Mouse (Mus musculus) layer of hippocampus, adult 9-11 months (tissue): Measurements from ENCODE around the gene Dusp18.
A peak's percentile ranks its signal among the peaks of the same experiment; 100 is the strongest.

Source experiments
- DNase-seq: peaks from one replicate; pipeline ENCODE4 v3.0.0; 2022

The Dusp18 gene

GRCm38 (mm10) chr11:3894406-3895281, at the start of gene Dusp18, which contains the start of gene 4921536K21Rik:
TSS of gene Dusp18 (plus strand) at chr11:3895240.
TSS of gene 4921536K21Rik (minus strand) at chr11:3895098.
- DNase-seq: peak; percentile 97

GRCm38 (mm10) chr11:3846351-3846750, 48.7 kb upstream of the Dusp18 start:
- no peak for DNase-seq

GRCm38 (mm10) chr11:3849469-3850314, 45.3 kb upstream of the Dusp18 start:
- no peak for DNase-seq

- peak; percentile 49 for DNase-seq
These were observed 44.8 kb upstream of the Dusp18 start for GRCm38 (mm10) chr11:3850315-3850614.

- no peak for DNase-seq
These were observed 44.2 kb upstream of the Dusp18 start for GRCm38 (mm10) chr11:3850746-3851277.

- no peak for DNase-seq
These were observed 43.2 kb upstream of the Dusp18 start for GRCm38 (mm10) chr11:3851872-3852271.

- no peak for DNase-seq
These were observed 42.0 kb upstream of the Dusp18 start for GRCm38 (mm10) chr11:3853031-3853430.

GRCm38 (mm10) chr11:3853481-3854034, 41.5 kb upstream of the Dusp18 start:
- DNase-seq: peak; percentile 91

GRCm38 (mm10) chr11:3854156-3854555, 40.9 kb upstream of the Dusp18 start:
- DNase-seq: no peak

- peak; percentile 52 for DNase-seq
These were observed 39.2 kb upstream of the Dusp18 start for GRCm38 (mm10) chr11:3855846-3856245.

GRCm38 (mm10) chr11:3857902-3858301, 37.1 kb upstream of the Dusp18 start:
- no peak for DNase-seq

- DNase-seq: no peak
These were observed 35.3 kb upstream of the Dusp18 start for GRCm38 (mm10) chr11:3859778-3860177.

GRCm38 (mm10) chr11:3860361-3860760, 34.7 kb upstream of the Dusp18 start:
- no peak for DNase-seq

GRCm38 (mm10) chr11:3862661-3863453, 32.2 kb upstream of the Dusp18 start:
- DNase-seq: no peak

- DNase-seq: peak; percentile 80
These were observed 31.5 kb upstream of the Dusp18 start, which contains the start of gene Osbp2 for GRCm38 (mm10) chr11:3863454-3864112. TSS of gene Osbp2 (minus strand) at chr11:3863903.

- no peak for DNase-seq
These were observed 30.7 kb upstream of the Dusp18 start for GRCm38 (mm10) chr11:3864343-3864742.

- DNase-seq: peak; percentile 67
These were observed 18.6 kb upstream of the Dusp18 start for GRCm38 (mm10) chr11:3876419-3876818.

- DNase-seq: no peak
These were observed 16.4 kb upstream of the Dusp18 start for GRCm38 (mm10) chr11:3878660-3879059.

- peak; percentile 73 for DNase-seq
These were observed 15.2 kb upstream of the Dusp18 start for GRCm38 (mm10) chr11:3879836-3880235.

GRCm38 (mm10) chr11:3883711-3884110, 11.3 kb upstream of the Dusp18 start:
- no peak for DNase-seq

- no peak for DNase-seq
These were observed 7.7 kb upstream of the Dusp18 start for GRCm38 (mm10) chr11:3887331-3887730.

- no peak for DNase-seq
These were observed 1.1 kb upstream of the Dusp18 start for GRCm38 (mm10) chr11:3893970-3894369.
